Mouse (Mus musculus) limb, embryonic 14.5 days (tissue): Measurements from ENCODE around the gene Synpo2. TPM values are rescaled to one million over a fixed set of nuclear protein-coding genes. Genes with fewer than 3 reads are reported as not detected.

Source experiments
- ATAC-seq: fragments of 200-750 bp; cut with Nextera tagmentation; 2 replicates; pipeline ENCODE4 v1.8.0; 2017; ENCODE audit warnings: low read depth, moderate number of reproducible peaks, moderate TSS enrichment; ENCODE audit not compliant: low FRiP score
- DNase-seq: peaks from one replicate; pipeline ENCODE4 v3.0.0-alpha.2; 2015; ENCODE audit warnings: low spot score
- H3K27ac ChIP-seq: fragments of 300-500 bp; sonication (generic); replicated peaks from 2 replicates; pipeline ENCODE4 v1.5.1; 2014; ENCODE audit warnings: low read depth, mild to moderate bottlenecking, low read length, moderate library complexity, mixed read lengths
- H3K27me3 ChIP-seq: fragments of 300-500 bp; sonication (generic); 2 replicates; pipeline ENCODE4 v1.6.1; 2014; ENCODE audit warnings: low read length, mixed read lengths; ENCODE audit not compliant: control insufficient read depth, insufficient read depth
- H3K36me3 ChIP-seq: fragments of 300-500 bp; sonication (generic); 2 replicates; pipeline ENCODE4 v1.6.1; 2014; ENCODE audit warnings: mild to moderate bottlenecking, low read length, moderate library complexity, mixed read lengths; ENCODE audit not compliant: control insufficient read depth, insufficient read depth
- H3K4me1 ChIP-seq: fragments of 300-500 bp; sonication (generic); 2 replicates; pipeline ENCODE4 v1.6.1; 2014; ENCODE audit warnings: antibody characterized with exemption, low read length, mixed read lengths; ENCODE audit not compliant: control insufficient read depth, insufficient read depth
- H3K4me2 ChIP-seq: fragments of 300-500 bp; sonication (generic); replicated peaks from 2 replicates; pipeline ENCODE4 v1.6.1; 2014; ENCODE audit warnings: low read depth, mild to moderate bottlenecking, low read length, moderate library complexity; ENCODE audit not compliant: severe bottlenecking
- H3K4me3 ChIP-seq: fragments of 300-500 bp; sonication (generic); replicated peaks from 2 replicates; pipeline ENCODE4 v1.5.1; 2014; ENCODE audit warnings: low read length
- H3K9ac ChIP-seq: fragments of 300-500 bp; sonication (generic); 2 replicates; pipeline ENCODE4 v1.6.1; 2014; ENCODE audit warnings: mild to moderate bottlenecking, low read depth, low read length, moderate library complexity; ENCODE audit not compliant: severe bottlenecking
- H3K9me3 ChIP-seq: fragments of 300-500 bp; sonication (generic); 2 replicates; pipeline ENCODE4 v1.6.1; 2016; ENCODE audit warnings: low read length; ENCODE audit not compliant: control insufficient read depth
- POLR2A ChIP-seq: fragments of 200-500 bp; IDR thresholded peaks from 2 replicates; pipeline ENCODE4 v1.8.0; 2012; ENCODE audit warnings: inconsistent platforms, mild to moderate bottlenecking, moderate library complexity, borderline replicate concordance; ENCODE audit not compliant: insufficient read depth, insufficient read length; ENCODE audit errors: extremely low read depth
- WGBS: fragments of 180-500 bp; shearing (Covaris S2); extraction: QIAGEN DNeasy Blood & Tissue Kit; methylation state at CpG from one replicate; pipeline ENCODE4 v1.1.7; 2014; 5-methylcytosine and 5-hydroxymethylcytosine counted together
- polyA plus RNA-seq, 2 experiments: library from polyadenylated mRNA; depleted of rRNA in 1 of 2; stranded (reverse) in 1 of 2; unstranded in 1 of 2; fragments of >200 nt; fragmentation: Nextera tagmentation in 1 of 2; extraction: Ambion mirVana in 1 of 2; gene quantifications; 2 replicates each; pipeline versions ENCODE4 v1.2.1 to v1.2.3; 2012 to 2014

Synpo2 gene
- polyA plus RNA-seq, 2 experiments = 5.4 to 6.8 TPM

DNA sequence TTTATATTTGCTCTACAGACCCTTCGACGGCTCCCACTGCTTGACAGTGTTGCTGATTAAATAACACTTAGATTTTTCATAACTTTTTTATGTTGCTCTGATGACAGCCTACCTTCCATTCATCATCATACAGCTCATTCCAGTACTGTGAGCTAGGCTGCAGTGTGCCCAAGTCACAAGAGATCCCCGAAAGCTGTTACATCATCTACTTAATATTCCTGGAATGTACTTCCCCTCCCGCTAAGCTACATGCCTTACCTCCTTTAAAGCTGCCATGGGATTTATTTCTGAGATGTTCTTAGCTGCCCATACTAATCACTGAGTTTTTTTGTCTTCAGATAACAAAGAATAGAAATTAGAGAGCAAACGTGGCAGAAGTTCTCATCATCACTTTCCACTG is 181.8 kb downstream of the Synpo2 start:
- ATAC-seq (no peak), DNase-seq (peak; percentile 29)
- no peaks in the 10 kb centered on the region for H3K27me3 ChIP-seq

DNA sequence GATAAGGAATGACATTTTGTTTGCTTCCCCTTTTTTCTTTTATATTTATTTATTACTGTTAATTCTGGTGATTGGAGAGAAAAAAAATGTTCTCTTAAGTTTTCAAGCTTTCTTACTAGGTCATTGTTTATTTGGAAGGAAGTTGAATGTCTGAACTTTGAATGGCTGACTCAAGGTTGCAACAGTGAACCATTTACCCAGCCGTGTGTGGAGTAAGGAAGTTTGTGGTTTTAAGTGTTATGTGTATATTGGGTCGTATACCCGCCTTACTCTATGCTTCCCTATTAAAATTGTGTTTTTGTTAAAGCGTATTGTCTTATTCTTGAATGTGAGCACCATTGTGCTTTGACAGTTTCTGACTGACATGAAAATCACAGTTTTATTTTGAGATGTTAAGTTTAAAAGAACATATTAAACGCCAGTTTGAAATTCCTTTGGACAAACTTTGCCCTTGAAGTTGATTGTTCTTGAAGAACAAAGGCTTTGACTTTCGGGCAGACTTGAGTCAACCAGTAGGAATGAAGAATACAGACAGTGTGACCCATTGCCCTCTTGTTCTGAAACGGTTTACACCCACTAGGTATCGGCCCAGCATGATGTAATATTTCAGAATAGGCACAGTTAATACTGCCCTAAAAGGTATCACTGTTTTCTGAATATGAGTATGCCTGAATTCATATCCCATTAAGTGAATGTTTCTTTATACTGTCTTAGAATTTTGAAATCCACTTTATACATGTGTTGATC is 182.6 kb downstream of the Synpo2 start:
- Histone ChIP-seq H3K27me3 (no peaks in the 10 kb centered on the region), H3K27ac (no peak overlapping the region), H3K9me3 (peaks cover 5% of the 10 kb centered on the region; the same call in 1 of the 2 replicates), H3K36me3 (no peaks in the 10 kb centered on the region), H3K4me2 (no peak overlapping the region), H3K9ac (no peak overlapping the region), H3K4me1 (0 out of 2 replicates have a peak, but pooled peaks cover 3% of the 10 kb centered on the region), H3K4me3 (no peak overlapping the region)
- TF ChIP-seq POLR2A = no peak
- no peak for DNase-seq
- no peak for ATAC-seq
- 62% methylated on average over 8 of the region's 8 CpGs for WGBS

More for the DNA sequence above, 181.8 kb downstream of the Synpo2 start:
- H3K4me2 ChIP-seq = no peak overlapping the region
- H3K27ac ChIP-seq = no peak overlapping the region
- no peaks in the 10 kb centered on the region for H3K36me3 ChIP-seq
- no peak for TF ChIP-seq POLR2A
- H3K4me3 ChIP-seq = no peak overlapping the region
- 0 out of 2 replicates have a peak, but pooled peaks cover 3% of the 10 kb centered on the region for H3K4me1 ChIP-seq
- 55% methylated on average over 5 of the region's 5 CpGs for WGBS
- H3K9me3 ChIP-seq = peaks cover 4% of the 10 kb centered on the region; the same call in 1 of the 2 replicates
- H3K9ac ChIP-seq = no peak overlapping the region

DNA sequence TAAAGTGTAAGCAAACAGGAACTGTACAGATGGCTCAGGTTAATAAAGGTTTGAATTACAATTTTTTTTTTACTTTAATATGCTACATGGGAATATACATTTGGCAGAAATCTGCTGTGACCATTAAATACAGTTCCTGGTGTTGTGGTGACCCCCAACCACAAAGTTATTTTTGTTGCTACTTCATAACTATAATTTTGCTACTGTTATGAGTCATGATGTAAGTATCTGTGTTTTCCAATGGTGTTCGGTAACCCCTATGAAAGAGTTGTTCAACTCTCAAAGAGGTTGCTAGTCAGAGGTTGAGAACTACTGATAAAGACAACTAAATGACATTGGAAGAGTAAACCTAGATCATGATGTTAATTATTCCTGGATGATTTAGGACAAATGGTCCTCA is 193.6 kb downstream of the Synpo2 start:
- Histone ChIP-seq H3K4me3 (no peak overlapping the region), H3K27ac (no peak overlapping the region), H3K4me1 (no peaks in the 10 kb centered on the region), H3K36me3 (no peaks in the 10 kb centered on the region), H3K9ac (no peak overlapping the region), H3K9me3 (no peaks in the 10 kb centered on the region), H3K4me2 (no peak overlapping the region), H3K27me3 (no peaks in the 10 kb centered on the region)
- WGBS = 70% methylated on average over 1 of the region's 1 CpGs
- TF ChIP-seq POLR2A = no peak
- ATAC-seq (no peak), DNase-seq (no peak)

DNA sequence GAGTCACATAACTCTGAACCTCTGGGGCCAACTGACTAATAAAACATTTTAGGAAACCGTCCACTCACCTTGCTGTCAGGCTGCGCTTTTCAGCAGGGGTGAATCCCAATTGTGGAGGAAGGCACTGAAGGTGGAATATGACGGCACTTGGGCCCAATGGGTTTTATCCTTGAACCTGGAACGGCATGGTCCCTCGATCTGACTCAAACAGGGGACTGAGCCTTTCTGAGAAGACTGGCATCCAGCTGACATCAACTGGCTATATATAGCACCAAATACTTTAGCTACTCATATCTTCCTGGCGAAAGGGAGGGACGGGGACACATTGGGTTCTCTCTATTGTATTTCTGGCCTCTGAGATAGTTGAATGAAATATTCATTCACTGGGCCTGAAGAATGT is 201.2 kb downstream of the Synpo2 start, which contains the start of gene Myoz2:
TSS of gene Myoz2 (minus strand) at position 264 of the 400 bp plus-strand sequence.
- no peak within 1 kb of the TSS for H3K27ac ChIP-seq
- no peaks in the 10 kb centered on the region for H3K36me3 ChIP-seq
- H3K27me3 ChIP-seq = no peaks in the 10 kb centered on the region
- 67% methylated on average over 7 of the region's 7 CpGs for whole genome bisulfite sequencing
- ATAC-seq (no peak), DNase-seq (no peak)
- no peak within 1 kb of the TSS for H3K4me3 ChIP-seq
- H3K4me2 ChIP-seq = no peak within 1 kb of the TSS
- TF ChIP-seq POLR2A = no peak
- no peaks in the 10 kb centered on the region for H3K4me1 ChIP-seq
- no peaks in the 10 kb centered on the region for H3K9me3 ChIP-seq
- no peak within 1 kb of the TSS for H3K9ac ChIP-seq

DNA sequence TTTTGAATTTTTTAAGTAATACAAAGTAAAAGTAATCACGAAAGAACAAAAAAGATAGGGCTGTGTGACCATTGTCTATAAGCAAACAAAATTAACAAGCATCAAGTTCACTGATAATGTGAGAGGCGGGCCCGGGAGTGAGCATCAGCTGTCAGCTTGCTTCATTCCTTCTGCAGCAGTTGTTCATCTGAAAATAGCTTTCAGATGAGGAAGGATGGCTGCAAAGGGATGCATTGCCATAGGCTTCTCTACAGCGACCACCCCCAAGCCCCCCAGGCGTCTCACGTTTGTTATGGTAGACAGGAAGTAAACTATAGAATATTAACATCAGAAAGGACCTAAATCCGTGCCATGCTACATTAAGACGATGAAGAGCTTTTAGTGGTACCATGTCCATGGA is 202.1 kb downstream of the Synpo2 start:
- no peaks in the 10 kb centered on the region for H3K9me3 ChIP-seq
- H3K27ac ChIP-seq = no peak overlapping the region
- H3K4me1 ChIP-seq = no peaks in the 10 kb centered on the region
- H3K36me3 ChIP-seq = no peaks in the 10 kb centered on the region
- DNase-seq (no peak), ATAC-seq (no peak)
- H3K4me3 ChIP-seq = no peak overlapping the region
- no peak overlapping the region for H3K4me2 ChIP-seq
- no peak for TF ChIP-seq POLR2A
- H3K27me3 ChIP-seq = no peaks in the 10 kb centered on the region
- WGBS = 83% methylated on average over 8 of the region's 8 CpGs
- H3K9ac ChIP-seq = no peak overlapping the region

Other genes with a start within 250 kb of the Synpo2 start
- gene Myoz2, start 201.1 kb downstream of the Synpo2 start, polyA plus RNA-seq (2012; rRNA removed) = 13.9 and 20.2 TPM in 2 replicates
- gene Myoz2, start 201.1 kb downstream of the Synpo2 start, polyA plus RNA-seq (2014; fragmentation: Nextera tagmentation; extraction: Ambion mirVana) = 20.2 and 34.6 TPM in 2 replicates
- gene Sec24d, start 31.3 kb upstream of the Synpo2 start, polyA plus RNA-seq (2012; rRNA removed) = 97.5 and 175 TPM in 2 replicates
- 110 TPM in 2 replicates for gene Sec24d, start 31.3 kb upstream of the Synpo2 start, polyA plus RNA-seq (2014; fragmentation: Nextera tagmentation; extraction: Ambion mirVana)
- gene Mettl14, start 150.0 kb upstream of the Synpo2 start, polyA plus RNA-seq (2012; rRNA removed) = 12.2 and 15.8 TPM in 2 replicates
- 16.7 and 20.4 TPM in 2 replicates for gene Mettl14, start 150.0 kb upstream of the Synpo2 start, polyA plus RNA-seq (2014; fragmentation: Nextera tagmentation; extraction: Ambion mirVana)
- 16.6 and 17.6 TPM in 2 replicates for gene Prss12, start 210.8 kb upstream of the Synpo2 start, polyA plus RNA-seq (2012; rRNA removed)
- gene Prss12, start 210.8 kb upstream of the Synpo2 start, polyA plus RNA-seq (2014; fragmentation: Nextera tagmentation; extraction: Ambion mirVana) = 20.1 and 24.9 TPM in 2 replicates